Mouse (Mus musculus) stomach, embryonic 15.5 days (tissue): ENCODE measurements around the gene Larp1b. TPM values are rescaled to one million over a fixed set of nuclear protein-coding genes. Genes with fewer than 3 reads are reported as not detected.

Source experiments
- polyA plus RNA-seq: library from polyadenylated mRNA; unstranded; fragments of >200 nt; fragmentation: Nextera tagmentation; extraction: Ambion mirVana; gene quantifications from 2 replicates; pipeline ENCODE4 v1.2.1, GENCODE M21; 2015

Gene Larp1b
- polyA plus RNA-seq, 1 experiment from 2014 or later: 10.1 TPM

Other genes starting within 250 kb of the Larp1b start
- 0.10 and 0.19 TPM in 2 replicates for gene Slc25a31, start 241.0 kb upstream of the Larp1b start, polyA plus RNA-seq
- gene Hspa4l, start 205.3 kb upstream of the Larp1b start, polyA plus RNA-seq: 14.3 and 15.0 TPM in 2 replicates
- gene Plk4, start 149.8 kb upstream of the Larp1b start, polyA plus RNA-seq: 45.9 and 47.8 TPM in 2 replicates
- gene Mfsd8, start 102.9 kb upstream of the Larp1b start, polyA plus RNA-seq: 5.7 and 6.3 TPM in 2 replicates
- 7.9 and 8.9 TPM in 2 replicates for gene Abhd18, start 102.9 kb upstream of the Larp1b start, polyA plus RNA-seq
- gene 1700034I23Rik, start 47.3 kb upstream of the Larp1b start, polyA plus RNA-seq: 0.19 and 0.23 TPM in 2 replicates
- 44.2 and 47.9 TPM in 2 replicates for gene Pgrmc2, start 133.2 kb downstream of the Larp1b start, polyA plus RNA-seq